Mouse (Mus musculus): ENCODE data around the gene Ankrd36. TPM values are rescaled to one million over a fixed set of nuclear protein-coding genes. Genes with fewer than 3 reads are reported as not detected.

Gene Ankrd36
- polyA plus RNA-seq, 1 experiment from 2014 or later = not detected

- no peak for ATAC-seq (replicated peaks; ENCODE audit: insufficient number of reproducible peaks, insufficient read depth, low FRiP score, low read depth)
- H3K4me3 ChIP-seq = no peak overlapping the region
- WGBS = 81% methylated on average over 5 of the region's 5 CpGs
Measured at GRCm38 (mm10) chr11:5551430-5551829, 18.1 kb upstream of the Ankrd36 start.

DNA sequence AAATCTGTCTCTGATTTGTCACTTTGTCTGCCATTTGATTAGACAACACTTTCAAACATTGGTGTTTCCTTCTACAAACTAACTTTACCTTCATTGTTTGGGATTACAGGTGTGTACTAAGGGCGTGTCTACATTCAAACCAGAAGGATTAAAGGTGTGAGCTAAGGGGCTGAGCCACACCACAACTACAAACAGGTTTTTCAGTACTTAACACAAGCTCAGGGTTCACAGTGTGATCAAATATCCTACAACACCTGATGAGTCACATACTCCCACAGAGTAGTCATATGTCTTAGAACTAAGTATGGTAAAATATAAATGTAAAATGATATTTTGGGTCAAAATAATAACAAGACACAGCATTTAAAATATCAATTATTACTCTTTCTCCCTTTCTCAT is 17.6 kb upstream of the Ankrd36 start:
- Histone ChIP-seq H3K9ac (no peak overlapping the region), H3K4me3 (no peak overlapping the region), H3K9me3 (replicated peaks) (no peaks in the 10 kb centered on the region), H3K4me1 (replicated peaks) (no peaks in the 10 kb centered on the region), H3K27ac (no peak overlapping the region), H3K36me3 (no peaks in the 10 kb centered on the region), H3K27me3 (no peaks in the 10 kb centered on the region), H3K4me2 (no peak overlapping the region)
- 62% methylated on average over 1 of the region's 1 CpGs for WGBS
- ATAC-seq (replicated peaks; ENCODE audit: insufficient number of reproducible peaks, insufficient read depth, low FRiP score, low read depth) = no peak

More at GRCm38 (mm10) chr11:5551430-5551829, 18.1 kb upstream of the Ankrd36 start:
- H3K27ac ChIP-seq = no peak overlapping the region
- H3K9ac ChIP-seq = no peak overlapping the region
- H3K4me1 ChIP-seq (replicated peaks) = no peaks in the 10 kb centered on the region
- no peaks in the 10 kb centered on the region for H3K27me3 ChIP-seq
- no peaks in the 10 kb centered on the region for H3K9me3 ChIP-seq (replicated peaks)
- no peak overlapping the region for H3K4me2 ChIP-seq
- H3K36me3 ChIP-seq = no peaks in the 10 kb centered on the region

GRCm38 (mm10) chr11:5560273-5560672 is 9.2 kb upstream of the Ankrd36 start:
- ATAC-seq (replicated peaks; ENCODE audit: insufficient number of reproducible peaks, insufficient read depth, low FRiP score, low read depth) = no peak
- no peak overlapping the region for H3K27ac ChIP-seq
- no peaks in the 10 kb centered on the region for H3K27me3 ChIP-seq
- no peaks in the 10 kb centered on the region for H3K36me3 ChIP-seq
- WGBS = 58% methylated on average over 3 of the region's 3 CpGs
- H3K4me3 ChIP-seq = no peak overlapping the region
- H3K9me3 ChIP-seq (replicated peaks) = no peaks in the 10 kb centered on the region
- H3K4me2 ChIP-seq = no peak overlapping the region
- peaks cover 4% of the 10 kb centered on the region for H3K4me1 ChIP-seq (replicated peaks)
- no peak overlapping the region for H3K9ac ChIP-seq

- Histone ChIP-seq H3K36me3 (no peaks in the 10 kb centered on the region), H3K27ac (no peak overlapping the region), H3K4me3 (no peak overlapping the region), H3K9ac (no peak overlapping the region), H3K4me1 (replicated peaks) (peaks cover 4% of the 10 kb centered on the region), H3K4me2 (no peak overlapping the region), H3K27me3 (no peaks in the 10 kb centered on the region), H3K9me3 (replicated peaks) (no peaks in the 10 kb centered on the region)
- ATAC-seq (replicated peaks; ENCODE audit: insufficient number of reproducible peaks, insufficient read depth, low FRiP score, low read depth) = peak; percentile 67; the same call in 1 of the 2 replicates
- WGBS = 25% methylated on average over 9 of the region's 9 CpGs
Measured at GRCm38 (mm10) chr11:5562625-5563268, 6.7 kb upstream of the Ankrd36 start.

- H3K4me1 ChIP-seq (replicated peaks) = no peaks in the 10 kb centered on the region
- no peak overlapping the region for H3K4me2 ChIP-seq
- no peak for ATAC-seq (replicated peaks; ENCODE audit: insufficient number of reproducible peaks, insufficient read depth, low FRiP score, low read depth)
- H3K9ac ChIP-seq = no peak overlapping the region
- no peaks in the 10 kb centered on the region for H3K36me3 ChIP-seq
- H3K9me3 ChIP-seq (replicated peaks) = no peaks in the 10 kb centered on the region
- no peaks in the 10 kb centered on the region for H3K27me3 ChIP-seq
- H3K27ac ChIP-seq = no peak overlapping the region
- no peak overlapping the region for H3K4me3 ChIP-seq
- 63% methylated on average over 6 of the region's 6 CpGs for WGBS
Measured at GRCm38 (mm10) chr11:5563898-5564297, 5.6 kb upstream of the Ankrd36 start.

DNA sequence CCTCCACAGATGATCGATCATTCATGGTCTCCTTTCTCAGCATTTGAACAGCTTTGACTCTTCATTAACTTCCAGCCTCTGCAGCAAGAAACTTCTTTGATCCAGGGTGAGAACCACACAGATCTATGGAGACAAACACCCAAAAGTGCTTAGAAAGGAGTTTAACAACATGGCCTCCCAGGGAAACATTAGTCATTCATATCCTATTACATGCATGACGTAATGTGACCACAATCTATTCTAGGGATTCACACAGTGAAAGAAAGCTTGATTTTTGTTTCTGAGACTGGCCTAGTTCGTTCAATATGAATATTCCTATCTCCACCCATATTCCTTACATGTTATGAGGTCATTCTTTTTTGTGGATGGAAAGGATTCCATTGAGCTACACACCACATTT is 3.9 kb upstream of the Ankrd36 start:
- H3K27ac ChIP-seq = no peak overlapping the region
- H3K9me3 ChIP-seq (replicated peaks) = no peaks in the 10 kb centered on the region
- no peak overlapping the region for H3K4me3 ChIP-seq
- H3K4me2 ChIP-seq = no peak overlapping the region
- 90% methylated on average over 3 of the region's 3 CpGs for WGBS
- no peaks in the 10 kb centered on the region for H3K4me1 ChIP-seq (replicated peaks)
- H3K27me3 ChIP-seq = no peaks in the 10 kb centered on the region
- H3K36me3 ChIP-seq = no peaks in the 10 kb centered on the region
- no peak overlapping the region for H3K9ac ChIP-seq
- no peak for ATAC-seq (replicated peaks; ENCODE audit: insufficient number of reproducible peaks, insufficient read depth, low FRiP score, low read depth)

- H3K4me2 ChIP-seq = no peak overlapping the region
- no peak overlapping the region for H3K4me3 ChIP-seq
- no peak overlapping the region for H3K9ac ChIP-seq
- H3K4me1 ChIP-seq (replicated peaks) = no peaks in the 10 kb centered on the region
- 46% methylated on average over 2 of the region's 2 CpGs for WGBS
- no peak for ATAC-seq (replicated peaks; ENCODE audit: insufficient number of reproducible peaks, insufficient read depth, low FRiP score, low read depth)
- no peaks in the 10 kb centered on the region for H3K9me3 ChIP-seq (replicated peaks)
- H3K36me3 ChIP-seq = no peaks in the 10 kb centered on the region
- no peak overlapping the region for H3K27ac ChIP-seq
- H3K27me3 ChIP-seq = no peaks in the 10 kb centered on the region
Measured at GRCm38 (mm10) chr11:5566506-5566905, 3.0 kb upstream of the Ankrd36 start.

- H3K27ac ChIP-seq = no peak overlapping the region
- no peak overlapping the region for H3K4me3 ChIP-seq
- no peak for ATAC-seq (replicated peaks; ENCODE audit: insufficient number of reproducible peaks, insufficient read depth, low FRiP score, low read depth)
- no peaks in the 10 kb centered on the region for H3K36me3 ChIP-seq
- no peaks in the 10 kb centered on the region for H3K27me3 ChIP-seq
- no peak overlapping the region for H3K9ac ChIP-seq
- H3K9me3 ChIP-seq (replicated peaks) = no peaks in the 10 kb centered on the region
- no peaks in the 10 kb centered on the region for H3K4me1 ChIP-seq (replicated peaks)
- H3K4me2 ChIP-seq = no peak overlapping the region
- WGBS = 92% methylated on average over 6 of the region's 6 CpGs
Measured at GRCm38 (mm10) chr11:5567654-5568053, 1.8 kb upstream of the Ankrd36 start.

DNA sequence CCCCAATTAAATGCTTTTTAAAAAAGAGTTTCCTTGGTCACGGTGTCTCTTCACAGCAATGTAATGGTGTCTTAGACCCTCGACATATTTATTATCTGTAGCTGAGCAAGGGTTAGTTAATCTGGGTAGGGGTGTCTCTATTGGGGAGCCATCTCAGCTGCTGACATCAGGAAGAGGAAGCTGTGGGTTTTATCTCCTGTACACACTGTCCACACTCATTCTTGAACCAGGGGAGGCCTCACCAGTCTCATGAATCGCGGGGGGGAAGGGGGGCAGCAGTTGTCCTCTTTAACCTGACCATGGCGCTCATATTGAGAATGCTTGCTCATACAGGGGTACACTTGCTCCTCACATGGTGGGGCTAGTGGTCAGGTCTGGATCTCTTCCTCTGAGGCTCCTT is 1.4 kb upstream of the Ankrd36 start:
- Histone ChIP-seq H3K27me3 (no peaks in the 10 kb centered on the region), H3K4me3 (no peak overlapping the region), H3K36me3 (no peaks in the 10 kb centered on the region), H3K9me3 (replicated peaks) (no peaks in the 10 kb centered on the region), H3K27ac (no peak overlapping the region), H3K4me1 (replicated peaks) (no peaks in the 10 kb centered on the region), H3K4me2 (no peak overlapping the region), H3K9ac (no peak overlapping the region)
- ATAC-seq (replicated peaks; ENCODE audit: insufficient number of reproducible peaks, insufficient read depth, low FRiP score, low read depth) = no peak
- WGBS = 88% methylated on average over 5 of the region's 5 CpGs

- no peak overlapping the region for H3K4me2 ChIP-seq
- ATAC-seq (replicated peaks; ENCODE audit: insufficient number of reproducible peaks, insufficient read depth, low FRiP score, low read depth) = no peak
- H3K27me3 ChIP-seq = no peaks in the 10 kb centered on the region
- no peak overlapping the region for H3K9ac ChIP-seq
- H3K4me1 ChIP-seq (replicated peaks) = no peaks in the 10 kb centered on the region
- H3K9me3 ChIP-seq (replicated peaks) = no peaks in the 10 kb centered on the region
- H3K27ac ChIP-seq = no peak overlapping the region
- no peaks in the 10 kb centered on the region for H3K36me3 ChIP-seq
- H3K4me3 ChIP-seq = no peak overlapping the region
- 75% methylated on average over 4 of the region's 4 CpGs for WGBS
Measured at GRCm38 (mm10) chr11:5571856-5572255, 2.4 kb downstream of the Ankrd36 start.

DNA sequence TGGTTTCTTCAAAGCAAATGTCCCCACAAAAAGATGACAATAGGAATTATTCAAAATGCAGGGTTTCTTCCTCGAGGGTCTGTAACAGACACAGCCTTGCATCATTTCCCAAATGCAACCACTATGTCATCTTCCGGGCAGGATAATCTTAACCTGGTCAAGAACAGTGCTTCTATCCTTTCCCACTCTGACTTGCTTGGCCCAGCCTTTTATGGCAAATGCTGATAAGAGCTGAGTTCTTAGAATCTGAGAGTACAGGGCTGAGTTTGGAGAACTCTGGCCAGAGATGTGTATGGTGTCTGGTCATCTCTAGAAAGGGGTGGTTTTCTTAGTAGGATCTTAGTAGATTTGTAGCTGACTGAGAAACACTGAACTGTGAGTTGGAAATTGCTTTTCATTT is 4.3 kb downstream of the Ankrd36 start:
- no peak for ATAC-seq (replicated peaks; ENCODE audit: insufficient number of reproducible peaks, insufficient read depth, low FRiP score, low read depth)
- 46% methylated on average over 2 of the region's 2 CpGs for WGBS
- no peak overlapping the region for H3K4me2 ChIP-seq

DNA sequence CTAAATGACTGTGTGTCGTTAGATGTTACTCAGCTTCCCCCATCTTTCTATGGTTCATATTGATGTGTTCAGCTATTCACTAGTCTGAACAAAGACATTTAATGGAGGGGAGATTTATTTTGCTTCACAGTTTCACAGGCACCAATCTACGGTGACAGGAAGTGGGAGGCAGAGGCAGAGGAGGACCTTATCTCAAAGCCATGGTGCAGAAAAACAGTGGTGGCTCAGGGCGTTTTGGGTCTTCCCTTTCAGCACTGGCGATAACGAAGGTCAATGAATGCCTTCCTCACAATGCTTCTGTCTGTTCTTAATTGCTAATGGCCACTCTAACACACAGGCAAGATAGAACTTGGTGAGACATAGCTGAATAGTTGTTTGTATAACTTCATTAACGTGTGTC is 5.6 kb downstream of the Ankrd36 start:
- Histone ChIP-seq H3K9me3 (replicated peaks) (no peaks in the 10 kb centered on the region), H3K27ac (no peak overlapping the region), H3K4me2 (no peak overlapping the region), H3K36me3 (no peaks in the 10 kb centered on the region), H3K27me3 (no peaks in the 10 kb centered on the region), H3K4me3 (no peak overlapping the region), H3K9ac (no peak overlapping the region), H3K4me1 (replicated peaks) (no peaks in the 10 kb centered on the region)
- WGBS = 42% methylated on average over 6 of the region's 6 CpGs
- no peak for ATAC-seq (replicated peaks; ENCODE audit: insufficient number of reproducible peaks, insufficient read depth, low FRiP score, low read depth)

More for the DNA sequence above, 4.3 kb downstream of the Ankrd36 start:
- Histone ChIP-seq H3K9ac (no peak overlapping the region), H3K4me3 (no peak overlapping the region), H3K9me3 (replicated peaks) (no peaks in the 10 kb centered on the region), H3K4me1 (replicated peaks) (no peaks in the 10 kb centered on the region), H3K27ac (no peak overlapping the region), H3K27me3 (no peaks in the 10 kb centered on the region), H3K36me3 (no peaks in the 10 kb centered on the region)

All from heart, embryonic 15.5 days (tissue).